Mouse (Mus musculus) G1E (cell line): ENCODE measurements around the gene Chka. TPM values are rescaled to one million over a fixed set of nuclear protein-coding genes. Genes with fewer than 3 reads are reported as not detected.

Experiments
- ATAC-seq: 2 replicates; pipeline ENCODE4 v1.8.0; 2016; ENCODE audit warnings: mild to moderate bottlenecking; ENCODE audit not compliant: insufficient number of reproducible peaks, poor library complexity, low FRiP score, severe bottlenecking; ENCODE audit errors: extremely low read depth
- DNase-seq: peaks from one replicate; pipeline ENCODE4 v3.0.0; 2012; ENCODE audit warnings: low spot score
- H3K27me3 ChIP-seq: 2 replicates; pipeline ENCODE4 v1.6.1; 2012; ENCODE audit warnings: mild to moderate bottlenecking, low read length, inconsistent platforms; ENCODE audit not compliant: insufficient read depth
- H3K36me3 ChIP-seq: replicated peaks from 2 replicates; pipeline ENCODE3; 2012; ENCODE audit warnings: mild to moderate bottlenecking, inconsistent platforms
- H3K4me1 ChIP-seq: 2 replicates; pipeline ENCODE4 v1.6.1; 2012; ENCODE audit warnings: low read depth, low read length, inconsistent platforms, mixed read lengths; ENCODE audit not compliant: insufficient read depth
- H3K4me3 ChIP-seq: 2 replicates; pipeline ENCODE4 v1.5.1; 2012; ENCODE audit warnings: low read depth, mild to moderate bottlenecking, inconsistent platforms, low read length, moderate library complexity, mixed read lengths
- H3K9me3 ChIP-seq: replicated peaks from 2 replicates; pipeline ENCODE4 v1.6.1; 2012; ENCODE audit warnings: inconsistent platforms
- CTCF ChIP-seq: IDR thresholded peaks from 2 replicates; pipeline ENCODE4 v1.5.1; 2012; ENCODE audit warnings: low read depth, low read length, inconsistent platforms, mixed read lengths
- GATA1 ChIP-seq: IDR thresholded peaks from 2 replicates; pipeline ENCODE4 v1.6.1; 2012; ENCODE audit warnings: borderline replicate concordance, low read length, inconsistent platforms, mixed read lengths
- GATA2 ChIP-seq: IDR thresholded peaks from 2 replicates; pipeline ENCODE4 v1.6.1; 2012; ENCODE audit warnings: low read depth, low read length, inconsistent platforms, borderline replicate concordance
- POLR2AphosphoS5 ChIP-seq: IDR thresholded peaks from 2 replicates; pipeline ENCODE4 v1.6.1; 2012; ENCODE audit warnings: low read depth, low read length, inconsistent platforms; ENCODE audit not compliant: insufficient replicate concordance
- TAL1 ChIP-seq: conservative IDR thresholded peaks from 2 replicates; pipeline ENCODE4 v1.6.1; 2012; ENCODE audit warnings: low read depth, low read length, inconsistent platforms, mixed read lengths
- polyA plus RNA-seq: library from polyadenylated mRNA; stranded (reverse); fragments of >175 nt; gene quantifications from 2 replicates; pipeline ENCODE4 v1.2.3, GENCODE M21; 2012
- total RNA-seq, 2 experiments: library from RNA; stranded (forward) in 1 of 2; stranded (reverse) in 1 of 2; fragments of 200-1000 nt in 1 of 2; fragments of >200 nt in 1 of 2; fragmentation: Nextera tagmentation in 1 of 2; gene quantifications; 2 replicates each; pipeline ENCODE4 v1.2.3; 2014 to 2017

The Chka gene
- total and polyA plus RNA-seq, 3 experiments, result 7.4 to 31.7 (median 26.7) TPM

- ATAC-seq (no peak), DNase-seq (no peak)
- no peak overlapping the region for H3K4me3 ChIP-seq
- TF ChIP-seq GATA2 (no peak), TAL1 (no peak), GATA1 (no peak), POLR2AphosphoS5 (no peak), CTCF (no peak)
- peaks cover 92% of the 10 kb centered on the region for H3K36me3 ChIP-seq
- no peaks in the 10 kb centered on the region for H3K27me3 ChIP-seq
- no peaks in the 10 kb centered on the region for H3K9me3 ChIP-seq
- H3K4me1 ChIP-seq, result peaks cover 4% of the 10 kb centered on the region
Observed at GRCm38 (mm10) chr19:3899618-3900017, 48.0 kb downstream of the Chka start.

DNA sequence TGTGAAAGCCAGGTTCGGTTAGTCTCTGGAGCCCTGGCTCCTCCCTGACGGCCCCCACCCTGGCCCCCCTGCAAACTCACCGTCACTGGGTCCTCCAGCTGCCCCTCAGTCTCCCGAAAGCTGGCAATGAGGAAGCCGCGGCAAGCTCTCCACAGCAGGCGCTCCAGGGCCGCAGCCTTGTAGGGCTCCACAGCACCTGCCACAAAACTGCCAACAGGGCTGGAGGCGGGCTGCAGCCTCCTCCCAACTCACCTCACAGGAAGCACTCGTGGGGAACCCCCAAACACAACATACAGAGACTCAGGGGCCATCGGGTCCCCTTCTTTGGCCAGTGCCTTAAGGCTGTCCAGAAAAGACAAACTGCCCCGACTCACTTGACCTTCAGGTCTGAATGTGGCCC lies 51.4 kb downstream of the Chka start:
- Histone ChIP-seq H3K4me3 (no peak overlapping the region), H3K27me3 (no peaks in the 10 kb centered on the region), H3K36me3 (peaks cover 71% of the 10 kb centered on the region), H3K4me1 (peaks cover 36% of the 10 kb centered on the region), H3K9me3 (no peaks in the 10 kb centered on the region)
- TF ChIP-seq POLR2AphosphoS5 (no peak), CTCF (no peak), GATA2 (no peak)
- ATAC-seq, result no peak
- DNase-seq, result no peak

DNA sequence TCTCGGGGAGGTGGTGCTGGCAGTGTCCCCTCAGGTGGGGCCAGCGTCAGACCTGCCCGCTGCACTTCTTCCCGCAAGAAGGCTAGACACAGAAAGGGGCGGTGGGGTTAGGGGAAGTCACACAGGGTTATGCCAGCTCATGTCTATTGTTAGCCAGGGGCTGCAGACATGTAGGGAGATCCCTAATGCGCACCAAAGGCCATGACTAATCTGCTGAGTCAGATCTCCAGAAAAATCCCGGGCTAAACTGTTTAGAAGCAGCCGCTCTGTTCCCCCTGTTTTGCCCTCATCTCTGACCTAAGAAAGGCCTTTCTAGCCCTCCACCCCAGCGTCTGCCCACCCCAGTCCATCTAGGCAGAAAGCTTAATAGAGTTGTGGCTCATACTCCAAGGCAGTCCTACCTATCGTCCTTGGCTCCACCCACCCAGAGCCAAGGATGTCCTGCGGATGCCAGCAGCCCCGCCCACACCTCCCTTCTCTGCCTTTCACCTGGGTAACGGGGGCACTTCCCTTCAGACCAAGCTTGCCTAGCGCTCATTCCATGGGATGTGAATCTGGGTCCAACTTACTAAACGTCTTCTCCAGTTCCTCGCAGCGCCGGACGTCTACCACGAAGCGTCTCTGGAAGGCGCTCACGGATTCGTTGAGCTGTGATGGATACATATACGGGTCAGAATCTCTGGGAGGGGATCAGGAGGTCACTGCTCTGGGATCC lies 52.2 kb downstream of the Chka start:
- DNase-seq, result no peak
- Histone ChIP-seq H3K4me1 (peaks cover 38% of the 10 kb centered on the region), H3K9me3 (no peaks in the 10 kb centered on the region)

DNA sequence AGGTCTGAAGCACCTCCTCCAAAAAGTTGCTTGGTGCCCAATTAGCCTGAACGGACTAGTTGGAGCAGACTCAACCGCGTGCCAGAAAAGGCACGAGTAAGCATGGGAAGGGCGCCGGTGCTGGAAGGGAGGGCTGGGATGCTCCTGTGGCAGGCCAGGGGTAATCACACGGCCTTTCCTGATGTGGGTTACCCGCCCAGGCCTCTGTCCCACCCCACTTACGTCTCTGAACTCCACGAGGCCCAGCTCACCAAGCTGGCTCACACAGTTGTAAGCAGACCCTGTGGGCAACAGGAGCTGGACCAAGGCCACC lies 52.7 kb downstream of the Chka start:
- Histone ChIP-seq H3K9me3 (no peaks in the 10 kb centered on the region), H3K4me1 (peaks cover 38% of the 10 kb centered on the region), H3K36me3 (peaks cover 72% of the 10 kb centered on the region), H3K4me3 (no peak overlapping the region), H3K27me3 (no peaks in the 10 kb centered on the region)
- no peak for ATAC-seq
- no peak for DNase-seq
- TF ChIP-seq TAL1 (no peak), POLR2AphosphoS5 (no peak), GATA2 (no peak), GATA1 (no peak), CTCF (no peak)

More for the DNA sequence above, 52.2 kb downstream of the Chka start:
- Histone ChIP-seq H3K4me3 (no peak overlapping the region), H3K27me3 (no peaks in the 10 kb centered on the region), H3K36me3 (peaks cover 72% of the 10 kb centered on the region)
- no peak for ATAC-seq
- TF ChIP-seq TAL1, result no peak
- no peak for TF ChIP-seq CTCF
- TF ChIP-seq POLR2AphosphoS5, result no peak

- Histone ChIP-seq H3K27me3 (no peaks in the 10 kb centered on the region), H3K4me3 (peak overlapping the region; percentile 80), H3K36me3 (peaks cover 74% of the 10 kb centered on the region), H3K4me1 (peaks cover 43% of the 10 kb centered on the region), H3K9me3 (no peaks in the 10 kb centered on the region)
- peak; percentile 41 for DNase-seq
- TF ChIP-seq POLR2AphosphoS5 (no peak), GATA1 (no peak)
- ATAC-seq, result no peak
Observed at GRCm38 (mm10) chr19:3905261-3905969, 53.8 kb downstream of the Chka start.

GRCm38 (mm10) chr19:3906326-3906725 lies 54.8 kb downstream of the Chka start:
- DNase-seq (peak; percentile 40), ATAC-seq (no peak)
- Histone ChIP-seq H3K27me3 (no peaks in the 10 kb centered on the region), H3K9me3 (no peaks in the 10 kb centered on the region), H3K4me3 (peak overlapping the region; percentile 80), H3K4me1 (peaks cover 50% of the 10 kb centered on the region), H3K36me3 (peaks cover 79% of the 10 kb centered on the region)
- TF ChIP-seq POLR2AphosphoS5 (no peak), TAL1 (no peak), GATA1 (no peak), GATA2 (no peak), CTCF (no peak)
